Mouse (Mus musculus) MEL (cell line): Measurements from ENCODE around the gene Naa80. TPM values are rescaled to one million over a fixed set of nuclear protein-coding genes. Genes with fewer than 3 reads are reported as not detected.

Experiments
- DNase-seq: peaks from one replicate; pipeline ENCODE4 v3.0.0; 2011; ENCODE audit warnings: low read depth, low spot score
- H3K27ac ChIP-seq: 2 replicates; pipeline ENCODE4 v1.5.1; 2012; ENCODE audit warnings: low read depth, mild to moderate bottlenecking, control low read depth, low read length, moderate library complexity; ENCODE audit not compliant: control insufficient read depth
- H3K27me3 ChIP-seq, 2 experiments: fragments of 150-350 bp in 1 of 2; sonication (generic) in 1 of 2; 2 replicates each; pipeline ENCODE4 v1.6.1; 2012; ENCODE audit warnings: low read length in 2 of 2, mild to moderate bottlenecking in 2 of 2, improper control_type of control experiment in 1 of 2, moderate library complexity in 1 of 2; ENCODE audit not compliant: insufficient read depth in 2 of 2, control insufficient read depth in 1 of 2
- H3K36me3 ChIP-seq, 2 experiments: 2 replicates each; pipeline ENCODE4 v1.6.1; 2012 to 2014; ENCODE audit warnings: low read length in 2 of 2, improper control_type of control experiment in 1 of 2, inconsistent platforms in 1 of 2, mild to moderate bottlenecking in 1 of 2; ENCODE audit not compliant: insufficient read depth in 2 of 2, control insufficient read depth in 1 of 2
- H3K4me1 ChIP-seq, 2 experiments: fragments of 150-350 bp in 1 of 2; sonication (generic) in 1 of 2; 2 replicates each; pipeline ENCODE4 v1.6.1; 2012; ENCODE audit warnings: low read length in 2 of 2, improper control_type of control experiment in 1 of 2, mild to moderate bottlenecking in 1 of 2; ENCODE audit not compliant: insufficient read depth in 2 of 2, control insufficient read depth in 1 of 2
- H3K4me3 ChIP-seq, 2 experiments: fragments of 150-350 bp in 1 of 2; sonication (generic) in 1 of 2; 2 replicates each; pipeline ENCODE4 v1.5.1; 2012; ENCODE audit warnings: low read depth in 2 of 2, low read length in 2 of 2, mild to moderate bottlenecking in 2 of 2, moderate library complexity in 2 of 2, control low read depth in 1 of 2, improper control_type of control experiment in 1 of 2; ENCODE audit not compliant: control insufficient read depth in 1 of 2, insufficient read depth in 1 of 2
- H3K79me2 ChIP-seq: 2 replicates; pipeline ENCODE4 v1.6.1; 2012; ENCODE audit warnings: mild to moderate bottlenecking, low read length, moderate library complexity; ENCODE audit not compliant: control insufficient read depth, poor library complexity, insufficient read depth
- H3K9ac ChIP-seq: 2 replicates; pipeline ENCODE4 v1.6.1; 2012; ENCODE audit warnings: low read depth, mild to moderate bottlenecking, control low read depth, low read length, moderate library complexity; ENCODE audit not compliant: control insufficient read depth, poor library complexity, severe bottlenecking
- H3K9me3 ChIP-seq: fragments of 150-350 bp; sonication (generic); replicated peaks from 2 replicates; pipeline ENCODE4 v1.6.1; 2012; ENCODE audit warnings: mild to moderate bottlenecking, low read length, improper control_type of control experiment, moderate library complexity; ENCODE audit not compliant: insufficient read depth
- BHLHE40 ChIP-seq: IDR thresholded peaks from 2 replicates; pipeline ENCODE4 v1.6.1; 2012; ENCODE audit warnings: low read depth, mild to moderate bottlenecking, inconsistent platforms, low read length, improper control_type of control experiment, borderline replicate concordance
- CHD1 ChIP-seq: IDR thresholded peaks from 2 replicates; pipeline ENCODE4 v1.6.1; 2012; ENCODE audit warnings: low read depth, mild to moderate bottlenecking, inconsistent platforms, low read length, improper control_type of control experiment
- E2F4 ChIP-seq: IDR thresholded peaks from 2 replicates; pipeline ENCODE4 v1.6.1; 2011; ENCODE audit warnings: low read depth, low read length, improper control_type of control experiment, borderline replicate concordance
- GABPA ChIP-seq: IDR thresholded peaks from 2 replicates; pipeline ENCODE4 v1.6.1; 2012; ENCODE audit warnings: low read depth, mild to moderate bottlenecking, inconsistent platforms, low read length, improper control_type of control experiment, moderate library complexity
- GATA1 ChIP-seq: IDR thresholded peaks from 2 replicates; pipeline ENCODE4 v1.6.1; 2011; ENCODE audit warnings: low read depth, low read length, improper control_type of control experiment
- HCFC1 ChIP-seq: IDR thresholded peaks from 2 replicates; pipeline ENCODE4 v1.6.1; 2012; ENCODE audit warnings: low read depth, mild to moderate bottlenecking, inconsistent platforms, low read length, improper control_type of control experiment, moderate library complexity
- MYC ChIP-seq: IDR thresholded peaks from 2 replicates; pipeline ENCODE4 v1.6.1; 2011; ENCODE audit warnings: low read depth, mild to moderate bottlenecking, low read length, improper control_type of control experiment, moderate library complexity
- NELFE ChIP-seq: IDR thresholded peaks from 2 replicates; pipeline ENCODE4 v1.6.1; 2011; ENCODE audit warnings: low read depth, low read length, improper control_type of control experiment
- POLR2A ChIP-seq, 2 experiments: IDR thresholded peaks; 2 replicates each; pipeline ENCODE4 v1.6.1; 2011 to 2012; ENCODE audit warnings: low read length in 2 of 2, mild to moderate bottlenecking in 2 of 2, control low read depth in 1 of 2, improper control_type of control experiment in 1 of 2, low read depth in 1 of 2, moderate library complexity in 1 of 2; ENCODE audit not compliant: control insufficient read depth in 1 of 2, insufficient read depth in 1 of 2, poor library complexity in 1 of 2
- POLR2AphosphoS2 ChIP-seq: IDR thresholded peaks from 2 replicates; pipeline ENCODE4 v1.6.1; 2011; ENCODE audit warnings: low read length, improper control_type of control experiment
- POLR2AphosphoS5 ChIP-seq: IDR thresholded peaks from 2 replicates; pipeline ENCODE4 v1.6.1; 2012; ENCODE audit warnings: low read depth, borderline replicate concordance, mild to moderate bottlenecking, inconsistent platforms, low read length, moderate library complexity, mixed read lengths
- USF2 ChIP-seq, 2 experiments: IDR thresholded peaks; 2 replicates each; pipeline ENCODE4 v1.6.1; 2011 to 2012; ENCODE audit warnings: improper control_type of control experiment in 2 of 2, low read length in 2 of 2, borderline replicate concordance in 1 of 2, inconsistent platforms in 1 of 2, low read depth in 1 of 2, mild to moderate bottlenecking in 1 of 2; ENCODE audit not compliant: insufficient read depth in 1 of 2
- ZC3H11A ChIP-seq: IDR thresholded peaks from 2 replicates; pipeline ENCODE4 v1.6.1; 2012; ENCODE audit warnings: low read depth, mild to moderate bottlenecking, inconsistent platforms, low read length, improper control_type of control experiment
- ZMIZ1 ChIP-seq: IDR thresholded peaks from 2 replicates; pipeline ENCODE4 v1.6.1; 2012; ENCODE audit warnings: low read depth, mild to moderate bottlenecking, inconsistent platforms, low read length, improper control_type of control experiment, moderate library complexity
- polyA plus RNA-seq, 2 experiments: library from polyadenylated mRNA; stranded (reverse) in 1 of 2; unstranded in 1 of 2; fragments of >175 nt in 1 of 2; fragments of >200 nt in 1 of 2; gene quantifications; 2 replicates each; pipeline versions ENCODE4 v1.2.1 to v1.2.4; 2012; ENCODE audit warnings: low replicate concordance in 2 of 2, low read depth in 1 of 2; ENCODE audit not compliant: insufficient read length in 2 of 2, insufficient read depth in 1 of 2, missing spikeins in 1 of 2
- total RNA-seq: library from RNA; depleted of rRNA; stranded (reverse); fragments of 300-350 nt; gene quantifications from 2 replicates; pipeline ENCODE4 v1.2.3, GENCODE M21; 2012

The Naa80 gene
- total and polyA plus RNA-seq, 3 experiments, result 14.3 to 74.0 TPM; not detected in 1

- no peak overlapping the region for H3K4me3 ChIP-seq
- no peaks in the 10 kb centered on the region for H3K27me3 ChIP-seq
- no peak overlapping the region for H3K9ac ChIP-seq
- no peak for TF ChIP-seq HCFC1
- TF ChIP-seq BHLHE40, result no peak
- no peak for TF ChIP-seq MYC
- TF ChIP-seq ZMIZ1, result no peak
- no peak for TF ChIP-seq GATA1
- TF ChIP-seq ZC3H11A, result no peak
- TF ChIP-seq POLR2A (IDR thresholded peaks at IDR 0.05; ENCODE audit: control insufficient read depth in 1 of 2, insufficient read depth in 1 of 2, low read depth in 1 of 2, low read length in 2 of 2, poor library complexity in 1 of 2), result no peak
- no peak for TF ChIP-seq NELFE
- no peak for TF ChIP-seq POLR2AphosphoS5
- TF ChIP-seq E2F4, result no peak
- no peak for TF ChIP-seq GABPA
- no peak for TF ChIP-seq CHD1
- TF ChIP-seq POLR2AphosphoS2, result no peak
- no peak for TF ChIP-seq USF2 (IDR thresholded peaks at IDR 0.05; ENCODE audit: borderline replicate concordance in 1 of 2, insufficient read depth in 1 of 2, low read depth in 1 of 2, low read length in 2 of 2)
- H3K9me3 ChIP-seq, result no peaks in the 10 kb centered on the region
- peaks cover 10 to 25% of the 10 kb centered on the region in 2 experiments for H3K4me1 ChIP-seq
- no peak overlapping the region for H3K27ac ChIP-seq
- DNase-seq, result no peak
- peaks cover 3% of the 10 kb centered on the region for H3K79me2 ChIP-seq
- H3K36me3 ChIP-seq, result peaks cover 0 to 14% of the 10 kb centered on the region in 2 experiments; a peak in 2 of 4 replicates
Measured at GRCm38 (mm10) chr9:107548820-107549219, 29.9 kb upstream of the Naa80 start.

GRCm38 (mm10) chr9:107549297-107550074 lies 29.2 kb upstream of the Naa80 start:
- Histone ChIP-seq H3K9me3 (no peaks in the 10 kb centered on the region), H3K4me3 (no peak overlapping the region), H3K9ac (no peak overlapping the region), H3K36me3 (peaks cover 0 to 14% of the 10 kb centered on the region in 2 experiments; a peak in 2 of 4 replicates), H3K4me1 (peaks cover 10 to 25% of the 10 kb centered on the region in 2 experiments), H3K27me3 (no peaks in the 10 kb centered on the region), H3K27ac (no peak overlapping the region), H3K79me2 (peaks cover 7% of the 10 kb centered on the region)
- no peak for DNase-seq
- no peak for TF ChIP-seq MYC
